Mouse (Mus musculus) liver, embryonic 15.5 days (tissue): ENCODE results near the gene Mthfd1l. TPM values are rescaled to one million over a fixed set of nuclear protein-coding genes. Genes with fewer than 3 reads are reported as not detected.
"Not testable (repeated sequence)": the region's sequence is repeated elsewhere in the genome, so short reads cannot be mapped to it uniquely, and the experiment has no call there.

Source experiments
- ATAC-seq: fragments of 200-750 bp; cut with Nextera tagmentation; 2 replicates; pipeline ENCODE4 v1.8.0; 2017; ENCODE audit warnings: moderate number of reproducible peaks, mild to moderate bottlenecking, moderate library complexity; ENCODE audit not compliant: insufficient read depth
- H3K27ac ChIP-seq: fragments of 300-500 bp; sonication (generic); replicated peaks from 2 replicates; pipeline ENCODE4 v1.5.1; 2015; ENCODE audit warnings: mild to moderate bottlenecking, inconsistent platforms
- H3K27me3 ChIP-seq: fragments of 300-500 bp; sonication (generic); 2 replicates; pipeline ENCODE4 v1.6.1; 2015; ENCODE audit warnings: mild to moderate bottlenecking, inconsistent platforms
- H3K36me3 ChIP-seq: fragments of 300-500 bp; sonication (generic); replicated peaks from 2 replicates; pipeline ENCODE4 v1.6.1; 2015; ENCODE audit warnings: moderate library complexity, mild to moderate bottlenecking, inconsistent platforms
- H3K4me1 ChIP-seq: fragments of 300-500 bp; sonication (generic); replicated peaks from 2 replicates; pipeline ENCODE4 v1.6.1; 2015; ENCODE audit warnings: inconsistent platforms
- H3K4me2 ChIP-seq: fragments of 300-500 bp; sonication (generic); 2 replicates; pipeline ENCODE4 v1.6.1; 2015; ENCODE audit warnings: moderate library complexity, mild to moderate bottlenecking, inconsistent platforms
- H3K4me3 ChIP-seq: fragments of 300-500 bp; sonication (generic); replicated peaks from 2 replicates; pipeline ENCODE4 v1.5.1; 2015; ENCODE audit warnings: mild to moderate bottlenecking, inconsistent platforms
- H3K9ac ChIP-seq: fragments of 300-500 bp; sonication (generic); 2 replicates; pipeline ENCODE4 v1.6.1; 2015; ENCODE audit warnings: moderate library complexity, mild to moderate bottlenecking, inconsistent platforms
- H3K9me3 ChIP-seq: fragments of 300-500 bp; sonication (generic); replicated peaks from 2 replicates; pipeline ENCODE4 v1.6.1; 2016; ENCODE audit warnings: inconsistent platforms
- WGBS: fragments of 180-500 bp; shearing (Covaris S2); methylation state at CpG from one replicate; pipeline ENCODE4 v1.1.7; 2015; ENCODE audit warnings: mixed read lengths; ENCODE audit not compliant: insufficient replicate concordance; 5-methylcytosine and 5-hydroxymethylcytosine counted together
- polyA plus RNA-seq: library from polyadenylated mRNA; unstranded; fragments of >200 nt; fragmentation: Nextera tagmentation; extraction: Ambion mirVana; gene quantifications from 2 replicates; pipeline ENCODE4 v1.2.1, GENCODE M21; 2015

The Mthfd1l gene
- polyA plus RNA-seq, 1 experiment from 2014 or later, result 18.9 TPM

DNA sequence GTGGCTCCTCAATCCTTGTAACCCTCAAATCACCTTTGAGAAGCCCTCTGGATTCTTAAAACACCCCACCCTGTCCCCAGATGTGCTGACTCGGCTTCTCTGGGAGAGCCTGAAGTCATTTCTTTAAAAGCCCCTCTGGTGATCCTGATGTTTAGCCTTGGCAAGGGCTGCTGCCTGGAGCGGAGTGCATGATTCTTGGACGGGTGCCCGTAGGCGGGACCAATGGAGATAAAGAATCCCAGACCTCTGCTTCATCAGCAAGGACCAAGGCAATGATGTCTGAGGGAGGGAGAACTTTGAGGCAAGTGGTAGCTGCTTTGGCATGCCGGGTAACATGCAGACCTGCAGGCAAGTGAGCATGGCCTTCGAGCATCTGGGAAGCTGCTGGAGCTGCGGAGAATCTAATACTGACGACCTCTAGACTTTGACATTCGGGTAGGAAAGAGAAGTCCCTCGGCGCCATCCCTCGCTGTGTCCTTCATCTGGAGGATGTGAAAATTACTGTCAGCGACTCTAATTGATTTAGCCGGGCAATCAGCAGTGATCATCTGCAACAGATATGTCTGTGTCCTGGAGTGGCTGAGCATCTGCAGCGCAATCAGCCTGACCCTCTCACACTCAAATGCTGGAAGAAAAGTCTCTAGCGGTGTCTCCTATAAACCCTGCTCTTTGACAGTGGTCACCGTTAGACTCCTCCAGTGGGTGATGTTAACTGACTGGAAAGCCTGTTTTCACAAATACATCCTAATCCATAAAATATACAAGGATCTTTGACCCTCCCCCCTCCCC, 215.9 kb downstream of the Mthfd1l start:
- ATAC-seq, result no peak
- Histone ChIP-seq H3K27me3 (no peaks in the 10 kb centered on the region), H3K4me2 (no peak overlapping the region), H3K4me1 (no peaks in the 10 kb centered on the region), H3K27ac (no peak overlapping the region), H3K4me3 (no peak overlapping the region), H3K36me3 (no peaks in the 10 kb centered on the region), H3K9ac (no peak overlapping the region), H3K9me3 (no peaks in the 10 kb centered on the region)
- 77% methylated on average over 18 of the region's 18 CpGs for WGBS

- no peak for ATAC-seq
- WGBS, result 65% methylated on average over 6 of the region's 6 CpGs
These were observed 216.5 kb downstream of the Mthfd1l start for GRCm38 (mm10) chr10:4189422-4189821.

DNA sequence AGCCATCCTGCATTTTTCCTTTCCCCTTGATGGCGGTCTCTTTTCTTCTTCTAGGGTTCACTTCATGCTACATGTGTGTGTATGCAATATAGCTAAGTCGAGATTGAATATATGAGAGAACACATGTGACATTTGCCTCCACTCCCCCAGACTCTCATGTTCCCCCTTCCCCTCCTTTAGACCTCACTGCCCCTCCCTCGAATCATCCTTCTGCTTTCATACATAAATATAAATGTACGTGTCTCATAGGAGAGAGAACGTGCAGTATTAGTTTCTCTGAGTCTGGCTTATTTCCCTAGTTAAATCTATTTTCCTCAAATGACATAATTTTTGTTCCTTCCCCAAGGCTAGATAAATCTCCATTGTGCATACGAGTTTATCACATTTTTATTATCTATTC, 226.1 kb downstream of the Mthfd1l start:
- Histone ChIP-seq H3K4me3 (no peak overlapping the region), H3K4me2 (no peak overlapping the region), H3K27me3 (no peaks in the 10 kb centered on the region), H3K9me3 (no peaks in the 10 kb centered on the region), H3K36me3 (no peaks in the 10 kb centered on the region), H3K9ac (no peak overlapping the region), H3K4me1 (no peaks in the 10 kb centered on the region), H3K27ac (no peak overlapping the region)
- no peak for ATAC-seq
- 59% methylated on average over 6 of the region's 6 CpGs for WGBS

More at GRCm38 (mm10) chr10:4189422-4189821, 216.5 kb downstream of the Mthfd1l start:
- no peaks in the 10 kb centered on the region for H3K9me3 ChIP-seq
- no peak overlapping the region for H3K27ac ChIP-seq
- no peak overlapping the region for H3K4me2 ChIP-seq
- H3K4me3 ChIP-seq, result no peak overlapping the region
- no peaks in the 10 kb centered on the region for H3K4me1 ChIP-seq
- H3K27me3 ChIP-seq, result no peaks in the 10 kb centered on the region
- H3K36me3 ChIP-seq, result no peaks in the 10 kb centered on the region
- no peak overlapping the region for H3K9ac ChIP-seq

GRCm38 (mm10) chr10:4199926-4200325, 227.0 kb downstream of the Mthfd1l start:
- Histone ChIP-seq H3K4me2 (no peak overlapping the region), H3K27ac (no peak overlapping the region), H3K4me1 (no peaks in the 10 kb centered on the region), H3K36me3 (no peaks in the 10 kb centered on the region), H3K9me3 (no peaks in the 10 kb centered on the region), H3K9ac (no peak overlapping the region), H3K27me3 (no peaks in the 10 kb centered on the region), H3K4me3 (no peak overlapping the region)
- no peak for ATAC-seq
- WGBS, result 64% methylated on average over 6 of the region's 6 CpGs

GRCm38 (mm10) chr10:4200546-4201104, 227.7 kb downstream of the Mthfd1l start:
- H3K4me2 ChIP-seq, result no peak overlapping the region

DNA sequence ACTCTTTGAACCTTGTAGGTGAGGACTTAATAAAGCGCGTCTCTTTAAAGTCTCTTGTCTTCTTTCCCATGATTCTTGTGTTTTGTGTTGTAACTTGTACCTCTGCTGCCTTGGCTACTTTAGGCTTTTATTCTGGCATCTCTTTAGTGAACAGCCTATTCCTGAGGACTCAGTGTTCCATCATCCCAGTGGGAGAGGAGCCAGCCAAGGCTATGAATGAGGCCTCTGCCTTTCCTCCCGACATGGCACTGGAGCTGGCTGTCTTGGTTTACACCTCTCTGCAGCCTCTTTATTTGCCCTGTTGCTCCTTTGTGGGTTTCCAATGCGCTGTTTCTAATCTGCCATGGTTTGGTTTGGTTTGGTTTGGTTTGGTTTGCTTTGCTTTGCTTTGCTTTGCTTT, 228.2 kb downstream of the Mthfd1l start:
- no peak overlapping the region for H3K9ac ChIP-seq
- no peak overlapping the region for H3K4me2 ChIP-seq
- no peak for ATAC-seq
- H3K36me3 ChIP-seq, result no peaks in the 10 kb centered on the region
- H3K9me3 ChIP-seq, result no peaks in the 10 kb centered on the region
- no peak overlapping the region for H3K4me3 ChIP-seq
- no peaks in the 10 kb centered on the region for H3K4me1 ChIP-seq
- 64% methylated on average over 4 of the region's 4 CpGs for WGBS
- no peak overlapping the region for H3K27ac ChIP-seq
- H3K27me3 ChIP-seq, result no peaks in the 10 kb centered on the region

More at GRCm38 (mm10) chr10:4200546-4201104, 227.7 kb downstream of the Mthfd1l start:
- Histone ChIP-seq H3K27ac (no peak overlapping the region), H3K9ac (no peak overlapping the region), H3K36me3 (no peaks in the 10 kb centered on the region), H3K4me3 (no peak overlapping the region), H3K4me1 (no peaks in the 10 kb centered on the region), H3K27me3 (no peaks in the 10 kb centered on the region), H3K9me3 (no peaks in the 10 kb centered on the region)
- no peak for ATAC-seq
- WGBS, result 52% methylated on average over 5 of the region's 5 CpGs

GRCm38 (mm10) chr10:4203651-4204050, 230.7 kb downstream of the Mthfd1l start:
- not testable (repeated sequence) for H3K9ac ChIP-seq, H3K27ac ChIP-seq, H3K27me3 ChIP-seq, H3K4me3 ChIP-seq, ATAC-seq, H3K9me3 ChIP-seq, H3K36me3 ChIP-seq, H3K4me1 ChIP-seq, H3K4me2 ChIP-seq
- WGBS, result 29% methylated on average over 6 of the region's 6 CpGs

GRCm38 (mm10) chr10:4209040-4209439, 236.1 kb downstream of the Mthfd1l start:
- ATAC-seq, result no peak
- Histone ChIP-seq H3K27ac (no peak overlapping the region), H3K36me3 (no peaks in the 10 kb centered on the region), H3K4me2 (no peak overlapping the region), H3K9ac (no peak overlapping the region), H3K9me3 (no peaks in the 10 kb centered on the region), H3K4me1 (no peaks in the 10 kb centered on the region), H3K27me3 (peaks cover 3% of the 10 kb centered on the region; the same call in 1 of the 2 replicates), H3K4me3 (no peak overlapping the region)
- WGBS, result 69% methylated on average over 15 of the region's 15 CpGs

GRCm38 (mm10) chr10:4210313-4211066, 237.6 kb downstream of the Mthfd1l start:
- H3K9me3 ChIP-seq, result no peaks in the 10 kb centered on the region
- peak overlapping the region; percentile 18; the same call in 1 of the 2 replicates for H3K4me2 ChIP-seq
- H3K4me3 ChIP-seq, result no peak overlapping the region
- WGBS, result 33% methylated on average over 24 of the region's 24 CpGs
- no peaks in the 10 kb centered on the region for H3K4me1 ChIP-seq
- no peak overlapping the region for H3K27ac ChIP-seq
- ATAC-seq, result no peak
- no peaks in the 10 kb centered on the region for H3K36me3 ChIP-seq
- H3K9ac ChIP-seq, result no peak overlapping the region
- peaks cover 3% of the 10 kb centered on the region; the same call in 1 of the 2 replicates for H3K27me3 ChIP-seq

- ATAC-seq, result no peak
- 48% methylated on average over 4 of the region's 4 CpGs for whole genome bisulfite sequencing
- no peaks in the 10 kb centered on the region for H3K36me3 ChIP-seq
- H3K9me3 ChIP-seq, result no peaks in the 10 kb centered on the region
- H3K4me1 ChIP-seq, result no peaks in the 10 kb centered on the region
- H3K4me3 ChIP-seq, result no peak overlapping the region
- H3K4me2 ChIP-seq, result no peak overlapping the region
- H3K27me3 ChIP-seq, result peaks cover 3% of the 10 kb centered on the region; the same call in 1 of the 2 replicates
- no peak overlapping the region for H3K27ac ChIP-seq
- H3K9ac ChIP-seq, result no peak overlapping the region
These were observed 238.1 kb downstream of the Mthfd1l start for GRCm38 (mm10) chr10:4211067-4211447.
